Mouse (Mus musculus) T-helper 1 cell (primary cell): ENCODE data around the gene Fggy.

ENCODE experiments used
- in situ Hi-C: fragments of 300-600 bp; cut with MboI, MseI; formaldehyde crosslinking; loops from one replicate; pipeline ENCODE4 v1.15.1; 2025; ENCODE audit warnings: high pct_unique_total_duplicates

Fggy gene

GRCm38 (mm10) chr4:95778528-95778927 lies 221.2 kb downstream of the Fggy start:
- in situ Hi-C loops, result no loop called here

DNA sequence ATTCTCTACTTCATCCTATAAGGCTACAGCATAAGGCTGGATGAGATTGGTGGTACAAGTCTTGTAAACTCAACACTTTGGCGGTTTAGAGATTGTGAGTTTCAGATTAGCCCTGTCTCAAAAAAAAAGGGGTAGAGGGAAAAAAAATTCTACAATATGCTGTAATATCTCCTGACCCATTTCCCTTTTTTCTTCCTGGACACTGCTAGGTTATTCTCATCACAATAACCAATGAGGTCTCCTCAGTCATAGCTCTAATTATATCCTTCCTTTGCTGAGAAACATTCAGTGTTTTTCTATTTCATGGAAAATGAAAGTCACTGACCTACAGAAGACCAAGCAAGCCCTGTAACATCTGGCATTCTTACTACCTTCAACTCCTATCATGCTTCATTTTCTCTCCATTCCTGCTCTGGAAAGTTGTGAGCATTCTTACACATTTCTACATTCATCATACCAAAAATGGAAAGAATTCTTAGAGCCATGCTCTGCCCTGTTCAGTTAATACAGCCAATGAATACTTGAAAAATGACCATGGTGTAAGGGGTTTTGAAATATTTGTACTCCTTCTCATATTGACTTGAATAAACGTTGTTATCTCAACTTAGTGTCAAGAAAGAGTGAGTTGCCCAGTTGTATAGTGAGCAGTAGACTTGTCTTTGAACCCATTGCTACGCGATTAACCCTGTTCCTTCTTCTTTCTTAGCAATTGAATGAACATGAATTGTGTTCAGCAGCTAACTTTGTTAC lies 227.0 kb downstream of the Fggy start:
- in situ Hi-C loops, result no loop called here

DNA sequence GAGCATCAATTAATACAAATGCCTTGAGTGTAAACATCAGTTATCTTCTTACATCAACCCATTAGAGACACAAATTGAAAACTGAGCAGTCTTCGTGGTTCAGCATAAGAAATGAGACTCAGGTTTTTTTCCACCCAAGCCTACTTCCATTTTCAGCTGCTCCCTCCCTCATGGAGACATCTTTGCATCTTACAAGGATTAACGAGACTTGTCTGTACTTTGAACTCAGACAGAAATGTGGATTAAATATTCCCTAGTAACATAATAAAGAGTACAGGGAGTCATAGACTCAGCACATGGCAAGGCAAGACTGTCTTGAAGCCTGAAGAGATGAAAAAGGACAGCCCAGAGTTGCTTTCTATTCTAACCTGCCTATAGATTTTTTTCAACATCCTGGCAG lies 230.3 kb downstream of the Fggy start:
- in situ Hi-C loops, result no loop called here

DNA sequence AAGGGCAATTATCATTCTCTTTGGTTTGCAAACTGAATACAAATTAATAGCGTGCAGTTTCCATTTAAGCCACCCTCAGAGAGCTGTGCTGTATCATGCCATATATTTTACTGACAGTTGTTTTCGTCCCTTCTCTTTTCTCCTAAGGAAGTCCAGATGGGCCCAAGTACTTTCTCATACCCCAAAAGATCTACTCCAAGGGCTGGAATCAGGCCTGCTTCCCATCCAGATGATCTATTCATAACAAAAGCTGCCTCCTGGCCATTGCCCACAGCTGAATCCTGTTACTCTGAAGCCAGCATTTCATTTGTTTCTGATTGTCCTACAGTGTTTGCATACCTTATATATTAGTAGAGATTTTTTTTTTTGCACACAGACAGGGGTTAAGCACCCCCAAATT lies 231.6 kb downstream of the Fggy start:
- in situ Hi-C loops, result no loop called here

DNA sequence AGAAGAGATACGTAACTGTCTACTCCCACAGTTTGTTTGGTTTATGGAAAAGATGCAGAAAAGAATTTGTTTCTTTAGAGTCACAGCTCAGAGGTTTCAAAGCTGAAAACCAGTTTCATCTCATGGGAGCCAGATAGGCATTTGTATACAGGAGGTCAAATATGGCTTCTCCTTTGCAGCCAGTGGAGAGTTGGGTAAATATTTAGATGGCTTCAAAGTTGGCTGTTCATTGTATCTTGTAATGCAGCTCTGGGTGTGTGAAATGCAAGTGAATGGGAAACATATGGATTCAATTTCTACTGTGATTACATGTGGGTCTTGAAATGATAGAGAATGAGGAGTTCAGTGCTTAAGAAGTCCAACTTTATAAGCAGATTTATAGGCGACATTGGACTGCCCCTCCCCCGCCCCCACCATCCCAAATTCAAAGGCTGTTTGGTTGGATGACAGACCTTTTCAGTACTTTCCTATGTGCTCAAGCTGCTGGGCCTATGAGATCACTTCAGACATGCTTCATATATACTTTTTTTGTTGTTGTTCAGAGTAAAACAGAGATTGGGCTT lies 234.7 kb downstream of the Fggy start:
- in situ Hi-C loops, result no loop called here

- in situ Hi-C loops, result no loop called here
These were observed 236.5 kb downstream of the Fggy start for GRCm38 (mm10) chr4:95793647-95794328.

GRCm38 (mm10) chr4:95794651-95795050 lies 237.3 kb downstream of the Fggy start:
- in situ Hi-C loops, result no loop called here

- in situ Hi-C loops, result no loop called here
These were observed 238.0 kb downstream of the Fggy start for GRCm38 (mm10) chr4:95795283-95795682.

GRCm38 (mm10) chr4:95819650-95820049 lies 262.3 kb downstream of the Fggy start:
- in situ Hi-C loops, result no loop called here

DNA sequence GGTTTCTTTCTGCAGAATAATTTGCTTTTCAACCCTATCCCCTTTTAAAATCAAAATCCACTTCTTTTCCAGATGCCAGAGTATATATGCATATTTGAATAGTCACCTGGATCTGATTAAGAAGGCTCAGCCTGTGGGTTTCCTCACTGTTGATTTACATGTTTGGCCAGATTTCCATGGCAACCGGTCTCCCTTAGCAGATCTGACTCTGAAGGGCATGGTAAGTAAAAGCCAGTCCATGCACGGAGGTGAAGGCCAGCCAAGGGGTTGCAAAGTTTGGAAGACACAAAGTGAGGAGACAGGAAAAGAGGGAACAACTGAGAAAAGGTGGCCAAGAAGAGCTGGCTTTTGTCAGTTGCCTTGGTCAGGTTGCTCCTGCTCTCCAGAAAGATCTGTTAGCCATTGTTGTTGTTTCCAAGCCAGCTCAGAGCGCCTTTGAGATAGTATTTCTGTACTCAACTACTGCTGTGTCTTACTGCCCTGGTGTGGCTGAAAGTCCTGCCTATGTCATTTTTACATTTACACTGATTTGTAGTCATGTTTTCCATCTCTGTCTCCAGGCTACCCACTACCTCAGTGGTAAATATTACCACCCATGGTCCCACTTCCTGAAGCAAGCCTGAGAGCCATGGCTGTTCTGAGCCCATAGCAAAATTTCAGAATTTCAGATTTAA lies 264.7 kb downstream of the Fggy start:
- in situ Hi-C loops, result no loop called here

- in situ Hi-C loops, result no loop called here
These were observed 270.9 kb downstream of the Fggy start for GRCm38 (mm10) chr4:95828164-95828563.

- in situ Hi-C loops, result no loop called here
These were observed 273.0 kb downstream of the Fggy start for GRCm38 (mm10) chr4:95830320-95830719.

DNA sequence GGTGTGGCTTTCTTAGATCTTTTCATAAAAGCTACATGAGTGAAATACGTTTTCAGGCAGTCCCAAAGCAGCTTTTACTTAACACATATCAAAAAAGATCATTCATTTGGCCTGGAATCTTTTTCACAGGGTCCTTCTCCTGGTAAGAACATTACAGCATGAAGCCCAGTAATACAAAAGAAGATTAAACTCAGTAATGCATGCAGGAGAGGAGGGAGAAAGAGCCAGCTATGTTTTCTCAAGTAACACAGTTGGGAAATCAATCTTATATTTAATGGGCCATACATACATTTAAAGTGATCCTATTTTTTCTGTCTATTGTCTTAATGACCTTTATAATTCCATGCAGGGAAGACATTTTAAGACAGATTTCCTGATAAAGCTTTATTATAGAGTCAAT lies 282.6 kb downstream of the Fggy start:
- in situ Hi-C loops, result no loop called here

DNA sequence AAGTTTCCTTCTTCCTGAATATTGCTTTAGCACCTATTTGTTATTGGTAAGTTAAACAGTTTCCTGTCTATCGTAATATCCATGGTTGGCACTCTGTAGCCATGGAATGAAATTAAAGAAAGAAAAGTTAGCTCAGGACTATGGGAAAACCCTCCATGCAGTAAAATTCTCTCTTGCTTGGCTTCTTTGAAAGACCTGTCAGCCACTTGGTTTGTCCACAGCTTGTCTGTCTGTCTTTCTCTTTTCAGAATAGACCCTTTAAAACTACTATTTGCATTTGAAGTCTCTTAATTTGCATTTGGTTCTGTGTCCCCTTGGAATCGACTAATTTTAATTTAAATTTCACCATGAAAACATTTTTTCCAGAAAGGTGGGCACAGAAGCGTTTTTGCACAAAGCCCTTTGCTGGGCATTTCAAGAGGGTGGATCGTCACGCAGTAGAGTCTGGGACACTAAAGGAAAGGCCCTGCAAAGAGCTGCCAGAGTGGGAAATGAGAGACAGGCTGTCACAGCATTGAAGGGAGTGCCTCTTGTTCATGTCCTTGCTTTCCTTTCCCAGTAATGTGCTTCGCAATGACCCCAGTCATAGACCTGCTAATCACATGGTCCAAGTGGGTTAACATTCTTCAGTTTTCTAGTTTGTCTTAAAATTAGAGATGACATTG lies 283.2 kb downstream of the Fggy start:
- in situ Hi-C loops, result no loop called here

GRCm38 (mm10) chr4:95845981-95846617 lies 288.8 kb downstream of the Fggy start:
- in situ Hi-C loops, result no loop called here

- in situ Hi-C loops, result no loop called here
These were observed 289.9 kb downstream of the Fggy start for GRCm38 (mm10) chr4:95847219-95847618.

DNA sequence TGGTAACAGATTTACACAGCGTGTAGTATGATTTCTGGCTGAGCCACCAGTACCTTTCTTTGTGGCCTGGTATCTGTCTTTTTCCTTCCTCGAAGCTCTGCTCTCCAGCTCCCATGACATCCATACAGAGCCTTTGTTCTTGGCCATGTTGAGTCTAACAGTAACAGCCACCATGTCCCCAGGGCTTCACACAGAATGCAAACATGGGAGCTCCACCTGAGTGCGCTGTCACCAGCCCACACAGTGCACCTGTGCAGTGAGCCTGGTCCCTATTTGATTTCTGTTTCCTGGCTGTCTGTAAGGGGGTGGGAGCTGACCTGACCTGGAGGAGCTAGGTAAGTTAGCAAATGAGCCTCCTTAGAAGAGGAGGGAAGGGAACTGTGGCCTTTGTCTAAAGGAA lies 290.4 kb downstream of the Fggy start:
- in situ Hi-C loops, result no loop called here

DNA sequence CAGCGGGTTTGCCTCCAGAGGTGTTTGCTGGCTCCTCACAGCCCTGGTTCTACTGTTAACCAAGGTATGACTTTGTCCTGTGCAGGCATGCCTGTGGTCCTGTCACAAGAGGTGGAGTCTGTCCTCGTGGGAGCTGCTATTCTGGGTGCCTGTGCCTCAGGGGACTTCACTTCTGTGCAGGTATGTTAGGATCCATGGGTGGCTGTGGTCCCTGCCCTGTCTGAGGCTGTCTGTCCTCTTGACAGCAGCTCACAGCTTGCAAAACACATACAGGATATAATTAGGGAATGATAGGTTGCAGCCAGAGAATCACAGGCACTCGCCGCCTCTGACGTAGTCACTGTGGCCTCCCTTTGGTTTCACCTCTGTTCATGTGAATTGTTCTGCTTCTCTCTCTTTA lies 292.2 kb downstream of the Fggy start:
- in situ Hi-C loops, result no loop called here

- in situ Hi-C loops, result no loop called here
These were observed 292.9 kb downstream of the Fggy start for GRCm38 (mm10) chr4:95850044-95850739.

DNA sequence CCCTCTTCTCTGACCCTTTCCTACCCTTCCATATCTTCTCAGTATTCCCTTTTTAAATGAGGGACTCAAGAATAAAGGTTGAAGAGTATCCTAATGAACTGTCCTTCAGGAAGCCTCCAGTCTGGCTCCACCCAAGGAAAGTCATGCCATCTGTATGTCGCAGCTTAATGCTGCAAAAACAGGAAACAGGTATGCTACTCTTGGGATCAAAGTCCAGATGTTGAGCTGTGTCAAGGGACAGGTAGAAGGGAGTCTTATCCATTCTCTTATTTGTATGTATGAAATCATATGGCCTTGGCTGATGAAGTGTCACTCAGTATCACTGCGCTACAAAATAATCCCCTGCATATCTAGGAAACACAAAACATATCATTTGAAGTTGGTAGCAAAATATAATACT lies 294.9 kb downstream of the Fggy start:
- in situ Hi-C loops, result no loop called here

DNA sequence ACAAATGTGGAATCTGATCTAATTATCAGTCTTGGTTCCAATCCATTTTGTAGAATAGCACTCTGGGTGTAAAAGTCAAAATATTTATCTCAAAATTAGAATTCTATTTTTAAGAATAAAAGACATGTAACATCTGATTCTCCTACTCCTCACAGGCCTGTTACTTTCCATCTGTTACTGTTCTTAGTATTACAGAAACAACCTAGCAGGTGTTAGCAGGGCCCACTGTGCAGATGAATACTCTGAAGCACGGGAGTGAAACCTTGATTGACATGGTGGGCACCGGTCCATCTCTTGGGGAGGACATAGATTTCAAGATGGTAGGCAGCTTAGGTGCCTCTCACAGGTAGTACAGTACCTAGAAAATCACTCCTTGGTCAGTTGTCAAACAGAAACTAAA lies 298.7 kb downstream of the Fggy start:
- in situ Hi-C loops, result no loop called here
